Mouse (Mus musculus) testis, postnatal 14 days (tissue): ENCODE measurements around the gene Akt2.

ENCODE experiments used
- DNase-seq: peaks from one replicate; pipeline ENCODE4 v3.0.0; 2021; ENCODE audit warnings: low spot score

The Akt2 gene

GRCm38 (mm10) chr7:27590088-27590487, 1.3 kb upstream of the Akt2 start:
- DNase-seq, result no peak

- DNase-seq, result no peak
These were observed 662 bp upstream of the Akt2 start for GRCm38 (mm10) chr7:27590566-27591213.

GRCm38 (mm10) chr7:27592217-27592929, 1.0 kb downstream of the Akt2 start:
- DNase-seq, result peak; percentile 41

GRCm38 (mm10) chr7:27592934-27593645, 1.7 kb downstream of the Akt2 start:
- no peak for DNase-seq

- peak; percentile 60 for DNase-seq
These were observed 5.5 kb downstream of the Akt2 start for GRCm38 (mm10) chr7:27596586-27597503.

- no peak for DNase-seq
These were observed 6.7 kb downstream of the Akt2 start for GRCm38 (mm10) chr7:27598053-27598452.

- DNase-seq, result no peak
These were observed 10.3 kb downstream of the Akt2 start for GRCm38 (mm10) chr7:27601628-27602027.

GRCm38 (mm10) chr7:27602161-27602560, 10.8 kb downstream of the Akt2 start:
- no peak for DNase-seq

- DNase-seq, result no peak
These were observed 11.5 kb downstream of the Akt2 start for GRCm38 (mm10) chr7:27602835-27603234.

- no peak for DNase-seq
These were observed 13.5 kb downstream of the Akt2 start for GRCm38 (mm10) chr7:27604661-27605348.

GRCm38 (mm10) chr7:27605499-27606285, 14.3 kb downstream of the Akt2 start:
- no peak for DNase-seq

- no peak for DNase-seq
These were observed 15.3 kb downstream of the Akt2 start for GRCm38 (mm10) chr7:27606481-27607254.

GRCm38 (mm10) chr7:27607580-27607979, 16.2 kb downstream of the Akt2 start:
- DNase-seq, result peak; percentile 75

- DNase-seq, result no peak
These were observed 16.8 kb downstream of the Akt2 start for GRCm38 (mm10) chr7:27608130-27608529.

- DNase-seq, result peak; percentile 71
These were observed 17.9 kb downstream of the Akt2 start for GRCm38 (mm10) chr7:27609285-27609684.

GRCm38 (mm10) chr7:27609688-27610087, 18.3 kb downstream of the Akt2 start:
- no peak for DNase-seq

- no peak for DNase-seq
These were observed 19.0 kb downstream of the Akt2 start for GRCm38 (mm10) chr7:27610370-27610769.

- no peak for DNase-seq
These were observed 19.5 kb downstream of the Akt2 start for GRCm38 (mm10) chr7:27610871-27611270.

GRCm38 (mm10) chr7:27612940-27613339, 21.6 kb downstream of the Akt2 start:
- DNase-seq, result no peak
